Mouse (Mus musculus) CH12.LX (cell line): ENCODE measurements around the gene Lmnb2.

Experiments
- BHLHE40 ChIP-seq: IDR thresholded peaks from 2 replicates; pipeline ENCODE4 v1.6.1; 2011; ENCODE audit warnings: mild to moderate bottlenecking, low read depth, low read length, improper control_type of control experiment
- CHD1 ChIP-seq: IDR thresholded peaks from 2 replicates; pipeline ENCODE4 v1.6.1; 2012; ENCODE audit warnings: low read depth, low read length, improper control_type of control experiment, inconsistent platforms
- CTCF ChIP-seq, 2 experiments: IDR thresholded peaks in 1 of 2; conservative IDR thresholded peaks in 1 of 2; 2 replicates each; pipeline ENCODE4 v1.5.1; 2011 to 2012; ENCODE audit warnings: low read depth in 2 of 2, low read length in 2 of 2, improper control_type of control experiment in 1 of 2, inconsistent platforms in 1 of 2, mild to moderate bottlenecking in 1 of 2, moderate library complexity in 1 of 2
- POLR2A ChIP-seq: IDR thresholded peaks from 2 replicates; pipeline ENCODE4 v1.6.1; 2011; ENCODE audit warnings: low read depth, mild to moderate bottlenecking, improper control_type of control experiment, low read length
- ZNF384 ChIP-seq: IDR thresholded peaks from 2 replicates; pipeline ENCODE4 v1.6.1; 2012; ENCODE audit warnings: low read depth, low read length, improper control_type of control experiment, inconsistent platforms

DNA sequence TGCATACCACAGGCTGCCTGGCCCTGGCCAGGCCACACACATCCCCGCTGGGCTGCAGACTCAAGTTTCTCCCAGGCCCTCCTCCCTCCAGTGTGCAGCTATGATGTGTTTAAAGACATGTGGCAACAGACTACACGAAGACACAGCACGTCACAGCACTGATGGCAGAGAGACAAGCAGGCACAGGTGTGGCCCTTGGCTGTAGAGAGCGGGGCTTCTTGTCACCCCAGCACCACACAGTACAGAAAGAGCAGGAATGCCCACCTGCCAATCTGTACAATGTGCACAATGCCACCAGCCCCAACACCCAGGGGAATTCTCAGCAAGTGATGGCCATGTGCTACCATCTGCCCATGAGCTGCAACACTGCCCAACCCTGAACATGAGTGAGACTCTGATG lies 6.7 kb downstream of the Lmnb2 start:
- no peak for TF ChIP-seq ZNF384
- TF ChIP-seq POLR2A, result no peak
- no peak for TF ChIP-seq BHLHE40
- TF ChIP-seq CHD1, result no peak
- no peak for TF ChIP-seq CTCF (conservative IDR thresholded peaks at IDR 0.05 in 1 of 2, IDR thresholded peaks at IDR 0.05 in 1 of 2; ENCODE audit: low read depth in 2 of 2, low read length in 2 of 2)
